Mouse (Mus musculus): ENCODE results near the gene Gnat1. TPM values are rescaled to one million over a fixed set of nuclear protein-coding genes. Genes with fewer than 3 reads are reported as not detected.
"Not testable (repeated sequence)": the region's sequence is repeated elsewhere in the genome, so short reads cannot be mapped to it uniquely, and the experiment has no call there.

Gene Gnat1
- total RNA-seq, 2 experiments from 2014 or later: 0.17 TPM; not detected in 1

DNA sequence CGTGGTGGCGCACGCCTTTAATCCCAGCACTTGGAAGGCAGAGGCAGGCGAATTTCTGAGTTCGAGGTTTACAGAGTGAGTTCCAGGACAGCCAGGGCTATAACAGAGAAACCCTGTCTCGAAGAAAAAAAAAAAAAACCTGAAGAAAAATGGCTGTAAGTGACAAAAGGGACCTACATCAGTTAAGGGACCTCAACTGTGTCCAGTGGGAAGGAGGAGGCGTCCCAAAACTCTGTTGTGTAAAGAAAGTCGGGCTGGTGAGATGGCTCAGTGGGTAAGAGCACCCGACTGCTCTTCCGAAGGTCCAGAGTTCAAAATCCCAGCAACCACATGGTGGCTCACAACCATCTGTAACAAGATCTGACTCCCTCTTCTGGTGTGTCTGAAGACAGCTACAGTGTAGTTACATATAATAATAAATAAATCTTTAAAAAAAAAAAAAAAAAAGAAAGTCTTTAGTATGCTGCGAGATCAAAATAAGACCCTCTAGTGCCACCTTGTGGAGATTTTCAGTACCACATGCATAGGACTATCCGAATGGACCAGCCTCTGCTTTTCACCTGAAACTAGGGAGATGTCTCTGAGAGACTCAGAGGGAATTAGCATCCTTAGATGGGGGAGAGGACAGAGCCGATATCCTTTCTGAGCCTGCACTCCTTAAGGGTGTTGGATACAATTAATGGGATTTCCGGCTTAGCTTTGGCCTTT, 1.5 kb downstream of the Gnat1 start:
- H3K27ac ChIP-seq, H3K4me3 ChIP-seq: not testable (repeated sequence)
- TF ChIP-seq CTCF (conservative IDR thresholded peaks at IDR 0.05): peak; percentile 81
- DNase-seq (ENCODE audit: low spot score in 2 of 2): peak; percentile 73 to 81

DNA sequence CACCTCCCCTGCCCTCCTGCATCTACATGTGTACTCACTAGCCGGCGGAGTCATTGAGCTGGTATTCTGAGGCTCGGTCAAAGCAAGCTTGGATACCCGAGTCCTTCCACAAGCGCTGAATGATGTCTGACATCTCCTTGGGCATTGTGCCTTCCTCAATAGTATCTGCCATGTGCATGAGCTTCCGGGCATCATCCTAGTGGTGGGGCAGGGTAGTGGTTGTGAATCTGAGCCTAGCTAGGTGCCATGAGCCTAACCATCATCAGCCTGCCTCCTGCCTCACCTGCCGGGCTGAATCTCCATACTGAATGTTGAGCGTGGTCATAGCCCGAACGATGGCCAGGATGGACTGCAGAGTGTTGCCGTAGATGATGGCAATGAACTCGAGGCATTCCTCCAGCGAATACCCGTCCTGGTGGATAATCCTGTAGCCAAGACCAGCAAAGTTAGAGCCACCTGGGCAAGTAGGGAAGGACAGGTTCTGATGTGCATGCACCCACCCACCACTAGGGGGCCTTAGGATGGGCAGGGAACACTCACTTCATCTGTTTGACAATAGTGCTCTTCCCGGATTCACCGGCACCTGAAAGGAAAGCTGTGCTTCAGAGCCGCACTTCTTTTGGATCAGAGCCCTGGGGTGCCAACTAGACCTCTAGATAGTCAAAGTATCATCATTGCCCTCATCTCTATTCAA, 2.3 kb downstream of the Gnat1 start:
- peak in 1 of 2 experiments; percentile 54 for DNase-seq (ENCODE audit: low spot score in 2 of 2)

DNA sequence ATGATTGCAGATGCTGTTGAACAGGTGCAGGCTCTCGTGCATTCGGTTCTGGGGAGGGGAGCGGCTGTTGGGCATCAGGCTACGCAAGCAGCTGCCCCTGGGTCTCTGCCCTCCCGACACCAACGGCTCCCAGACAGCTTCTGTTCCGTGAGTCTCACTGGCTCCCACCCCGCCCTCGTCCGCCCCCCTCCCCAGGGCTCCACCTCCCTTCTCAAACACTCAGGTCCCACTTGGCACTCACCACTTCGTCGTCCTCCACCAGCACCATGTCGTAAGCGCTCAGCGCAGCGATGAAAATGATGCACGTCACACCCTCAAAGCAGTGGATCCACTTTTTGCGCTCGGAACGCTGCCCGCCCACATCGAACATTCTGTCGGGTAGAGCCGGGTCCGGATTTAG, 3.2 kb downstream of the Gnat1 start:
- no peak for TF ChIP-seq CTCF (conservative IDR thresholded peaks at IDR 0.05)
- peak overlapping the region; percentile 49 for H3K4me3 ChIP-seq
- no peak for DNase-seq (ENCODE audit: low spot score in 2 of 2)
- H3K27ac ChIP-seq: no peak overlapping the region

More for the DNA sequence above, 2.3 kb downstream of the Gnat1 start:
- H3K4me3 ChIP-seq: no peak overlapping the region
- no peak overlapping the region for H3K27ac ChIP-seq
- TF ChIP-seq CTCF (conservative IDR thresholded peaks at IDR 0.05): peak; percentile 73

DNA sequence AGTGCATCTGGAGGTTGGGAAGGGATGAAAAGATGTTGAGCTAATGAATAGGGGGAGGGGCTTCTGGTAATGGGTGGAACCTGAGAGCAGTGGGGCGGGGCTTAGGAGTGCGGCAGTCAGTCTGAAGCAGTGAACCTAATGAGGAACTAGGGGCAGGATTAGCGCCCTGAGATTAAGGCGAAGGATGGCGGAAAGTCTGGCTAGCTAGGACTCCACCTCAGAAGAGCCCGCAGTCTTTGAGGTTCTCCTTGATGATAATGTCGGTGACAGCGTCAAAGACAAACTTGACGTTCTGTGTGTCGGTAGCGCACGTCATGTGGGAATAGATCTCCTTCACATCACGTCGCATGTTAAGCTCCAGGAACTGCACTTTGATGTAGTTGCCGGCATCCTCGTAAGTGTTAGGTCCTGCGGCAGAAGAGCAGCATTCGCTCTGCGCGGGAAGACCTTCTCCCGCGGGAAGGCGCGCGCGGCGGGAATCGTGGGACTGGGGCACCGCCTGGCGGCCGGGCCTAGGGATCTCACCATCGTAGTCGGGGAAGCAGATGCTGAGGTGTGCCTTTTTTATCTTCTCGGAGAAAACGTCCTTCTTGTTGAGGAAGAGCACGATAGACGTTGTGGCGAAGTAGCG, 3.7 kb downstream of the Gnat1 start:
- TF ChIP-seq CTCF (conservative IDR thresholded peaks at IDR 0.05): peak; percentile 94
- H3K27ac ChIP-seq: no peak overlapping the region
- H3K4me3 ChIP-seq: peak overlapping the region; percentile 49
- DNase-seq (ENCODE audit: low spot score in 2 of 2): peak; percentile 47 to 78

DNA sequence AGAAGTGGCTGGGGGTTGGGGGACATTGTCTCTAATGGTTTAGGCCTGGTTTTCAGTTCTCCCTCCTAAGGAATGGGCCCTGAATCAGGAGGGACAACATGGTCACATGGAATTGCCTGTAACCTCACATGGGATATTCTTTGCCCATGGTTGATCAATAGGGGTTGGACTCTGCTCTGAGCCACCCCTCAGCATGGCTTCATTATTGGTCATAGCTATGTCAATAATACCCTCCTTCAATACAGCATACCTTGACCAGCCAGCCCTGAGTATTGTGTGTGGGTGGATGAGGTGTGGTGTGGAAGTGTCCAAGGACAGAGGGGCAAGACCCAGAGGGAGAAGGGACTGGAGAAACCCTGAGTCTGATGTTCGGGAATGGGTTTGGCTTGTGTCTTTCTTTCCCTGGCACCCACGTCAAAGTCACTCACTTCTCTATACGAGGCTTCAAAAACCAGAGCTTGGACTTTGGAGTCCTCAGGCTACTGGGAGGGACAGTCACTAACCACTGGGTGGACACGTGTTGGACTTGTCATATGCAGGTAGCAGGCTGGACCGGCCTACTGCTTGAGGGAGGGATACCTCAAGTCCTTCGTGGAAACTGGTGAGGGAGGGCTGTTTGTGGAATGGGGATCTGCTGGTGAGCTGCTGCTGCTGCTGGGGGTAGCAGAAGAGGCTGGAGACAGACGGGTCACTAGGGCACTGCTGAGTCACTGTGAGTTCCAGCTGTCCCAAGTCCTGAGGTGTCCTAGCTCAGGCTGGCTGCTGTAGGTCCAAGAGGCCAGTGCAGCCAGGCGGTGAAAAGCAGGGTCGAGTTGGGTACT, 4.7 kb downstream of the Gnat1 start:
- no peak for DNase-seq (ENCODE audit: low spot score in 2 of 2)

DNA sequence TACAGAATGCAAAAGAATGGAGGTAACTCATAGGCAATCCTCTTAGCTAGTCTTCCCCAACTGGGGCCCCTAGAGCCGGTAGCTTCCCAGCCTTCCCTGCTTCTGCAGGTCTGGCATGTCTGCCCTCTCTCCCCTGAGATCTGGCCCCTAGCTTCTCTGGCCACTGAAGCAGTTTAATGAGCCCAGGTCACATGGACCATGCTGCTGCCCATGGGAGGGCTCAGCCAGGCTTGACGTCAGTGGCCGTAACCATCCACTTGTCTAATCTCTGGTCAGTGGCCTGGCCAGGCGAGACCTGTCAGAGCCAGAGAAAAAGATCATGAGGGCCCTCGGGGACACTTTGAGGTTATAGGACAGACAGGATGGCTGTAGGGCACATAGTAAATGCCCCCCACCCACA, 9.3 kb downstream of the Gnat1 start:
- TF ChIP-seq CTCF (conservative IDR thresholded peaks at IDR 0.05): no peak
- Histone ChIP-seq H3K27ac (no peak overlapping the region), H3K4me3 (no peak overlapping the region)
- DNase-seq (ENCODE audit: low spot score in 2 of 2): no peak

More for the DNA sequence above, 4.7 kb downstream of the Gnat1 start:
- no peak for TF ChIP-seq CTCF (conservative IDR thresholded peaks at IDR 0.05)
- no peak overlapping the region for H3K4me3 ChIP-seq
- no peak overlapping the region for H3K27ac ChIP-seq

DNA sequence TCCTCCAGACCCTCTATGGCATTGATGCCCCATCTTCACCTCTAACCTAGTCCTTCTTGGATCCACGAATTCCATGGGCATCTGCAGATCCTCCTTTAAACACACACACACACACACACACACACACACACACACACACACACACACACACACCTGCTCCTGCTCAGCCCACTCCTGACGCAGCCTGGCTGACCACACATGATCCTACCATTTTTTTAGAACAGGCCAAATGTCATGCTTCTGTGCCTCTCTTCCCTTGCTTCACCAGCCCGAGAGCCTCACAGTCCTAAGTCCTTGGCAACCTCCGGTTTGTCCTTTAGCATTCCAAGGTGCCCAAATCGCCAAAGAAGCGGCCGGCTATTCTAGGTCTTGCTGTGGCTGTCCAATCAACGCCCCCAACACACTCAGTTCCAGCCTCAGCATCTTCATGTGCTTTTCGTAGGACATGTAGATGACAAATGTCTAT, 10.0 kb downstream of the Gnat1 start, which contains the start of gene Slc38a3:
Gene Slc38a3 (minus strand): TSS at position 51 of the 466 bp plus-strand sequence.
- Histone ChIP-seq H3K27ac (no peak within 1 kb of the TSS), H3K4me3 (no peak within 1 kb of the TSS)
- no peak for TF ChIP-seq CTCF (conservative IDR thresholded peaks at IDR 0.05)
- DNase-seq (ENCODE audit: low spot score in 2 of 2): no peak

DNA sequence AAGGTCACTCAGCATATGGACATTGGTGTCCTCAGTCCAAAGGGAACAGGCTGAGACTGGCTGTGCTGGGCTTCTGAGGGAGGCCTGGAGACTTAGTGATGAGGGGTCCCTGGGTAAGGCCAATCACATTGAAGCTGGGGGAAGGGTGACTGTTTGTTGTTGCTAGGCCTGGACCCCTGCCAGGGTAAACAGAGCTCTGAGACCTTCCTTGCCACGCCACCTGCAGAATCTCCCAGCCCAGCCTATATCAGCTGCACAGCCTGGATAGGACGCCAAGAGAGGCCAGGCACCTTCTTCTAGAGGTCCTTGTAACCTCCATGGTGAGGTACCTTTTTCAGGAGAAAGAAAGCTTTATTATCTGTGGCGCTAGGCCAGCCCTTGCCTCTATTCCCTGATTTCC, 10.6 kb downstream of the Gnat1 start:
- H3K27ac ChIP-seq: no peak overlapping the region
- DNase-seq (ENCODE audit: low spot score in 2 of 2): no peak
- H3K4me3 ChIP-seq: no peak overlapping the region
- TF ChIP-seq CTCF (conservative IDR thresholded peaks at IDR 0.05): no peak

DNA sequence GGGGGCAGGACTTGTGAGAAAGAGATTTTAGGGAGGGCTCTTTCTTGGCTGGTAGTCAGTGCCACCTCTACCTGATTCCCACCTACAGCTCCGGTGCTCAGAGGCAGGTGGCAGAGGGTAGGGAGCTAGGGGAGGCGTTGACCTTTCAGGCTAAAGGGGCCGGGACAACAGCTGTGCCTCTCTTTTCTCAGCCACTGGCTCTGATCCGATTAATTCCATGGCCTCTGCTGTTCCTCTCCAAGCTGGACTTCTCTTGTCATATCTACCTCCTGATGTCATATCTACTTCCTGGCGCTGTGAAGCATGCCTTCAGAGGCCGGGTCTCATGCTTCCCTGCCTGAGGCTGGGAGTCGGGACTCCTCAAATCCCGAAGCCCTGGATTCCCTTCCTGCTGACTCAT, 11.5 kb downstream of the Gnat1 start:
- H3K4me3 ChIP-seq: no peak overlapping the region
- no peak for TF ChIP-seq CTCF (conservative IDR thresholded peaks at IDR 0.05)
- no peak for DNase-seq (ENCODE audit: low spot score in 2 of 2)

DNA sequence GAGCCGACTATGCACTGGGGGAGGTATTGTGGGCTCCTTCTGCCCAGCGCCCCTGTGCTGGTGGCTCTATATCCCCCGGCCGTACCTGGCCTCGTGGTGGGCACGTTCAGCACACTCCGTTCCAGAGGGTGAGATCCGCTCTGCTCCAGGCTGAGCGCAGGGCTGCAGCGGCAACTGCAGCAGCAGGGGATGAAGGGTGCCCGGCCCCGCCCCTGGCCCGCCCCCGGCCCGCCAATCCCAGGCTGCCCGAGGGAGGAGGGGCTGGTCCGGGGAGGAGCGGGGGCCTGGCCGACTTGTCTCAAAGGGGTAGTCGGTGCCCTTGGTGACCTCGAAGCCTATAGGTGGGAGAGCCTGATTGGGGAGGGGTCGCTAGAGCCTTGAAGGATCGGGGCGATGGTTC, 12.3 kb downstream of the Gnat1 start:
- DNase-seq (ENCODE audit: low spot score in 2 of 2): peak in 1 of 2 experiments; percentile 28
- H3K4me3 ChIP-seq: peak overlapping the region; percentile 65
- TF ChIP-seq CTCF (conservative IDR thresholded peaks at IDR 0.05): no peak
- H3K27ac ChIP-seq: peak overlapping the region; percentile 73

More for the DNA sequence above, 11.5 kb downstream of the Gnat1 start:
- no peak overlapping the region for H3K27ac ChIP-seq

DNA sequence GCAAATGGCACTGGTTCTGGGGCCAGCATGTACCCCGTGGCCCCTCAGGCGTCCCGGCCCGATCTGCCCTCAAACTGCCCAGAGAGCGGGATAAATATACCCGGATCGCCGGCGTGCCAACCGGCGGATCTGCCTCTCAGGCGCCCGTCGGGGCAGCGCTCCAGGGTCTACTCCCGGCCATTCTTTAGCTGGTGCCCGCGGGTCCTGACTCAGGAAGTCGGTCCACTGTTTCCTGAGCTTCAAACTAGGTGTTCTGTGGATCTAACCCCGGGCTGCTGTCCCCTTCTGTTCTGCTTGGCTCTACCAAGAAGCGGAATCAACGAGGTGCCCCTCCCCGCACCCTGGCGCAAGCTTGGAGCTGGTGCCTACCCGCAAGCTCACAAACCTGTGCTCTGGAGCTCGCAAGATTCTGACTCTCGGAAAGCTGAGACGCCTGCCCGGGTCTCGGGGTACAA, 12.7 kb downstream of the Gnat1 start:
- H3K4me3 ChIP-seq: peak overlapping the region; percentile 65
- peak overlapping the region; percentile 73 for H3K27ac ChIP-seq
- no peak for TF ChIP-seq CTCF (conservative IDR thresholded peaks at IDR 0.05)
- DNase-seq (ENCODE audit: low spot score in 2 of 2): no peak

DNA sequence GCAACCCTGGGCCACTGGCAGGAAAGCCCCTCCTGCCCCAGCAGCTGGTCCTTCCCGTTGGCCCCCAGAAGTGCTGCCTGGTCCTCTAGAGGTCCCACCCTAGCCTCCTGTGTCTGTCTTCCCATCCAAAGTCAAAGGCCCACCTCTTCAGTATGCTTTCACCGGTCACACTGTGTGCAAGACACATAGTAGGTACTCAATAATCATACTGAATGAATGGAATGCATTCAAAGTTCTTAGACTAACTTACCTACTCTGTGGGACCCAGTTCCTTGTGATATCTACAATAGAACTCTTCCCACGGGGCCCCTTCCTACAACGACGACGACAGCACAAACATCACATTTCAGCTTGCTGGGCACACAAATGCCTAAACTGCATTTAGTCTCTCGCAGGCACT, 14.2 kb downstream of the Gnat1 start:
- H3K4me3 ChIP-seq: peak overlapping the region; percentile 65
- TF ChIP-seq CTCF (conservative IDR thresholded peaks at IDR 0.05): no peak

More for the DNA sequence above, 14.2 kb downstream of the Gnat1 start:
- peak overlapping the region; percentile 73; the same call in 1 of the 2 replicates for H3K27ac ChIP-seq
- no peak for DNase-seq (ENCODE audit: low spot score in 2 of 2)
